Mouse (Mus musculus) G1E (cell line): ENCODE results near the gene Gm826. TPM values are rescaled to one million over a fixed set of nuclear protein-coding genes. Genes with fewer than 3 reads are reported as not detected.

ENCODE experiments used
- ATAC-seq: 2 replicates; pipeline ENCODE4 v1.8.0; 2016; ENCODE audit warnings: mild to moderate bottlenecking; ENCODE audit not compliant: insufficient number of reproducible peaks, poor library complexity, low FRiP score, severe bottlenecking; ENCODE audit errors: extremely low read depth
- DNase-seq: peaks from one replicate; pipeline ENCODE4 v3.0.0; 2012; ENCODE audit warnings: low spot score
- H3K27me3 ChIP-seq: 2 replicates; pipeline ENCODE4 v1.6.1; 2012; ENCODE audit warnings: mild to moderate bottlenecking, low read length, inconsistent platforms; ENCODE audit not compliant: insufficient read depth
- H3K36me3 ChIP-seq: replicated peaks from 2 replicates; pipeline ENCODE3; 2012; ENCODE audit warnings: mild to moderate bottlenecking, inconsistent platforms
- H3K4me1 ChIP-seq: 2 replicates; pipeline ENCODE4 v1.6.1; 2012; ENCODE audit warnings: low read depth, low read length, inconsistent platforms, mixed read lengths; ENCODE audit not compliant: insufficient read depth
- H3K4me3 ChIP-seq: 2 replicates; pipeline ENCODE4 v1.5.1; 2012; ENCODE audit warnings: low read depth, mild to moderate bottlenecking, inconsistent platforms, low read length, moderate library complexity, mixed read lengths
- H3K9me3 ChIP-seq: replicated peaks from 2 replicates; pipeline ENCODE4 v1.6.1; 2012; ENCODE audit warnings: inconsistent platforms
- CTCF ChIP-seq: IDR thresholded peaks from 2 replicates; pipeline ENCODE4 v1.5.1; 2012; ENCODE audit warnings: low read depth, low read length, inconsistent platforms, mixed read lengths
- GATA1 ChIP-seq: IDR thresholded peaks from 2 replicates; pipeline ENCODE4 v1.6.1; 2012; ENCODE audit warnings: borderline replicate concordance, low read length, inconsistent platforms, mixed read lengths
- GATA2 ChIP-seq: IDR thresholded peaks from 2 replicates; pipeline ENCODE4 v1.6.1; 2012; ENCODE audit warnings: low read depth, low read length, inconsistent platforms, borderline replicate concordance
- POLR2AphosphoS5 ChIP-seq: IDR thresholded peaks from 2 replicates; pipeline ENCODE4 v1.6.1; 2012; ENCODE audit warnings: low read depth, low read length, inconsistent platforms; ENCODE audit not compliant: insufficient replicate concordance
- TAL1 ChIP-seq: conservative IDR thresholded peaks from 2 replicates; pipeline ENCODE4 v1.6.1; 2012; ENCODE audit warnings: low read depth, low read length, inconsistent platforms, mixed read lengths
- polyA plus RNA-seq: library from polyadenylated mRNA; stranded (reverse); fragments of >175 nt; gene quantifications from 2 replicates; pipeline ENCODE4 v1.2.3, GENCODE M21; 2012
- total RNA-seq, 2 experiments: library from RNA; stranded (forward) in 1 of 2; stranded (reverse) in 1 of 2; fragments of 200-1000 nt in 1 of 2; fragments of >200 nt in 1 of 2; fragmentation: Nextera tagmentation in 1 of 2; gene quantifications; 2 replicates each; pipeline ENCODE4 v1.2.3; 2014 to 2017

Gene Gm826
- total and polyA plus RNA-seq, 3 experiments, result not detected

- Histone ChIP-seq H3K36me3 (no peaks in the 10 kb centered on the region), H3K27me3 (no peaks in the 10 kb centered on the region; the same call in 1 of the 2 replicates), H3K4me3 (peak overlapping the region; percentile 23; the same call in 1 of the 2 replicates), H3K4me1 (no peaks in the 10 kb centered on the region), H3K9me3 (peaks cover 89% of the 10 kb centered on the region)
- DNase-seq (no peak), ATAC-seq (no peak)
- TF ChIP-seq TAL1 (no peak), POLR2AphosphoS5 (no peak), CTCF (no peak), GATA1 (no peak), GATA2 (no peak)
These were observed 33.7 kb upstream of the Gm826 start for GRCm38 (mm10) chr2:160367448-160368208.

GRCm38 (mm10) chr2:160366980-160367338 is 33.0 kb upstream of the Gm826 start, which contains the start of gene Mafb:
Gene Mafb, minus strand, starts transcription at chr2:160367065.
- no peaks in the 10 kb centered on the region for H3K4me1 ChIP-seq
- no peaks in the 10 kb centered on the region; the same call in 1 of the 2 replicates for H3K27me3 ChIP-seq
- H3K9me3 ChIP-seq, result peaks cover 87% of the 10 kb centered on the region
- peak within 1 kb of the TSS; percentile 45; the same call in 1 of the 2 replicates for H3K4me3 ChIP-seq
- no peaks in the 10 kb centered on the region for H3K36me3 ChIP-seq
- ATAC-seq (no peak), DNase-seq (no peak)
- TF ChIP-seq CTCF (no peak), GATA2 (no peak), POLR2AphosphoS5 (no peak), TAL1 (no peak), GATA1 (no peak)

GRCm38 (mm10) chr2:160366111-160366979 is 32.4 kb upstream of the Gm826 start:
- Histone ChIP-seq H3K27me3 (no peaks in the 10 kb centered on the region; the same call in 1 of the 2 replicates), H3K36me3 (no peaks in the 10 kb centered on the region), H3K4me3 (peak overlapping the region; percentile 45; the same call in 1 of the 2 replicates), H3K4me1 (no peaks in the 10 kb centered on the region), H3K9me3 (peaks cover 87% of the 10 kb centered on the region)
- ATAC-seq (no peak), DNase-seq (no peak)
- no peak for TF ChIP-seq GATA2
- TF ChIP-seq POLR2AphosphoS5, result no peak
- no peak for TF ChIP-seq TAL1
- TF ChIP-seq GATA1, result no peak

GRCm38 (mm10) chr2:160365107-160365911 is 31.3 kb upstream of the Gm826 start:
- no peak for TF ChIP-seq GATA2
- TF ChIP-seq POLR2AphosphoS5, result no peak
- no peak for TF ChIP-seq GATA1
- no peak for TF ChIP-seq TAL1
- no peak for TF ChIP-seq CTCF
- Histone ChIP-seq H3K4me1 (no peaks in the 10 kb centered on the region), H3K4me3 (peak overlapping the region; percentile 45; the same call in 1 of the 2 replicates), H3K27me3 (no peaks in the 10 kb centered on the region; the same call in 1 of the 2 replicates), H3K36me3 (no peaks in the 10 kb centered on the region), H3K9me3 (peaks cover 87% of the 10 kb centered on the region)
- ATAC-seq, result no peak
- DNase-seq, result no peak

GRCm38 (mm10) chr2:160364666-160365065 is 30.7 kb upstream of the Gm826 start:
- Histone ChIP-seq H3K4me3 (no peak overlapping the region), H3K36me3 (no peaks in the 10 kb centered on the region), H3K9me3 (peaks cover 87% of the 10 kb centered on the region), H3K4me1 (no peaks in the 10 kb centered on the region), H3K27me3 (no peaks in the 10 kb centered on the region; the same call in 1 of the 2 replicates)
- ATAC-seq (no peak), DNase-seq (no peak)
- TF ChIP-seq TAL1 (no peak), GATA1 (no peak), POLR2AphosphoS5 (no peak), CTCF (no peak), GATA2 (no peak)
